Mouse (Mus musculus): ENCODE measurements around the gene Ss18l1. TPM values are rescaled to one million over a fixed set of nuclear protein-coding genes. Genes with fewer than 3 reads are reported as not detected.

Gene Ss18l1
- 32.9 and 37.7 TPM in 2 replicates for polyA plus RNA-seq (2016; fragmentation: Nextera tagmentation; extraction: Ambion mirVana)

DNA sequence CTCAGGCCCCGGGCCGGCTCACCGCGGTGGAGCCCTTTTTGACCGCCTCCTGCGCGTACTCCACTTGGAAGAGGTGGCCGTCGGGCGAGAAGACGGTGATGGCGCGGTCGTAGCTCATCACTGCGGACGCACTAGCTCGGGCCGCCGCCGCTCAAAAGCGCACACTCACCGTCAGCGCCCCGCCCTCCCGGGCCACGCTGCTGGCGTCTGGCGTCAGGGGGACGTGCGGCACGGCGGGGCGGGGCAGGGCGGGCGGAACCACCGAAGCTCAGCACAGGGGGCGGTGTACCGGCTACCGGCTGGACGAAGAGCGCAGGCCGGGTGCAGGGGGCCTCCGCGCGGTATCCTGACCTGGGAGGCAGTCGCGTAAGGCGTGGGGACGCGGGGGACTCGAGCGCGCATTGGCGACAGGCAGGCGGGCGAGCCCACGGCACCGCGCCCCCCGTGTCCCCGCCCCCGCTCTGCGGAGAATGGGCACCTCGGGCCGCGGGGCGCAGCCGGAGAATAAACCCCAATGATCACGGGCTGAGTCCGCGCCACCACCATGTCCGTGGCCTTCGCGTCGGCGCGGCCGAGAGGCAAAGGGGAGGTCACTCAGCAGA, at the start of gene Ss18l1, which contains the start of gene Psma7:
Gene Ss18l1 (plus strand): TSS at position 254 of the 602 bp plus-strand sequence.
Gene Psma7 (minus strand): TSS at position 178 of the 602 bp plus-strand sequence.
- H3K4me1 ChIP-seq, result peaks cover 37% of the 10 kb centered on the region
- H3K4me2 ChIP-seq (replicated peaks), result peak within 1 kb of the TSS; percentile 73
- H3K27ac ChIP-seq, result peak within 1 kb of the TSS; percentile 98
- H3K9ac ChIP-seq, result peak within 1 kb of the TSS; percentile 94
- under 1% methylated on average over 67 of the region's 78 CpGs for WGBS
- peak within 1 kb of the TSS; percentile 89 for H3K4me3 ChIP-seq
- no peaks in the 10 kb centered on the region for H3K27me3 ChIP-seq
- peak; percentile 95 for ATAC-seq (ENCODE audit: low FRiP score)
- H3K36me3 ChIP-seq, result peaks cover 31% of the 10 kb centered on the region
- no peaks in the 10 kb centered on the region for H3K9me3 ChIP-seq (replicated peaks)

DNA sequence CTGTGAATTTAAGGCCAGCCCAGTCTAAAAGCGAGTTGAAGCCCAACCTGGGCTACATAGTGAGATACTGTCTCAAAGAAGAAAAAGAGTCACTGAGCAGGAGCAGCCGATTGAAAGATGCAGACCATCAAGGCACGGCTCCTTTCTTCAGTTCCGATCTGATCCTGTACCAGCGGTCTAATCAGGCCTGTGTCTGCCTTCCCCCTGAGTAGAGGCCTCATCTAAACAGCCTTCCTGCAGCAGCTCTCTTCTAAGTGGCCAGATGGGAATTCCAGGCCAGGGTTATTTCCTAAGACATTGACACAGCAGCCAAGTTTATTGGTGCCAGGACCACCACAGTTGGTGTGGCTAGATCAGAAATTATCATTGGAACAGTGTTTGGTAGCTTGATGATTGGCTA, 49.2 kb upstream of the Ss18l1 start:
- Histone ChIP-seq H3K9me3 (replicated peaks) (no peaks in the 10 kb centered on the region), H3K4me1 (no peaks in the 10 kb centered on the region), H3K9ac (no peak overlapping the region), H3K27me3 (0 out of 2 replicates have a peak, but pooled peaks cover under 1% of the 10 kb centered on the region), H3K36me3 (no peaks in the 10 kb centered on the region), H3K4me2 (replicated peaks) (no peak overlapping the region), H3K27ac (no peak overlapping the region), H3K4me3 (no peak overlapping the region)
- 88% methylated on average over 5 of the region's 5 CpGs for WGBS
- no peak for ATAC-seq (ENCODE audit: low FRiP score)

DNA sequence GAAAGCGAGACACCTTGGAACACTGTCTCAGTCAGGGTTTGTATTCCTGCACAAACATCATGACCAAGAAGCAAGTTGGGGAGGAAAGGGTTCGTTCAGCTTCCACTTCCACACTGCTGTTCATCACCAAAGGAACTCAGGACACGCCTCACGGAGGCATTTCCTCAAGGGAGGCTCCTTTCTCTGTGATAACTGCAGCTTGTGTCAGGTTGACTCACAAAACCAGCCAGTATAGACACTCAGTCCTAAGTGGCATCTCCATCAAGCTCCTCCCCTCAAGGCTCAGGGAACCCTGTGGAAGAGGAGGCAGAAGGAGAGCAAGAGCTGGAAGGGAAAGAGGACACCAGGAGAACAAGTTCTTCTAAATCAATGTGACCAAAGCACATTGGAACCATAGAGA, 43.9 kb upstream of the Ss18l1 start:
- Histone ChIP-seq H3K27me3 (0 out of 2 replicates have a peak, but pooled peaks cover 7% of the 10 kb centered on the region), H3K36me3 (no peaks in the 10 kb centered on the region), H3K9me3 (replicated peaks) (no peaks in the 10 kb centered on the region), H3K27ac (no peak overlapping the region), H3K4me2 (replicated peaks) (no peak overlapping the region), H3K4me1 (no peaks in the 10 kb centered on the region), H3K4me3 (no peak overlapping the region), H3K9ac (no peak overlapping the region)
- WGBS, result 83% methylated on average over 4 of the region's 4 CpGs
- no peak for ATAC-seq (ENCODE audit: low FRiP score)

DNA sequence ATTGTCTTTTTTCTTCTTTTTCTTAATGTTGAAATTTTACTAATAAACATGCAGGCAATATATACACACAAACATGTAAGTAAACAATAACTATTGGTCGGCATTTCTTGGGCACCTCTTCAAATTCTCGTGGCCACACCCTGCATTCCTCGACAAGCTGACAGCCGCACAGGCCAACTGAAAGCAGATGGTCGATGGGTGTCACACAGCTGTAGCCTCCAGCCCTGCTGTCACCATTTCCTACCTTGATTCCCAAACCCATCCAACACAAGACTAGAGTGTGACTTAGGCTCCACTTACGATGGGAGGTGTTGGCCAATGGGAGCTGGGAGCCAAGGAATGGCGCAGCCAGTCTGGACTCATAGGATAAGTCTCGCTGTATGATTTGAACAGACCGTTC, 40.7 kb upstream of the Ss18l1 start:
- H3K9ac ChIP-seq, result no peak overlapping the region
- H3K27me3 ChIP-seq, result peaks cover 12% of the 10 kb centered on the region
- no peak for ATAC-seq (ENCODE audit: low FRiP score)
- H3K9me3 ChIP-seq (replicated peaks), result no peaks in the 10 kb centered on the region
- H3K27ac ChIP-seq, result no peak overlapping the region
- H3K4me2 ChIP-seq (replicated peaks), result no peak overlapping the region
- no peaks in the 10 kb centered on the region for H3K36me3 ChIP-seq
- no peak overlapping the region for H3K4me3 ChIP-seq
- WGBS, result 89% methylated on average over 9 of the region's 9 CpGs
- no peaks in the 10 kb centered on the region for H3K4me1 ChIP-seq

DNA sequence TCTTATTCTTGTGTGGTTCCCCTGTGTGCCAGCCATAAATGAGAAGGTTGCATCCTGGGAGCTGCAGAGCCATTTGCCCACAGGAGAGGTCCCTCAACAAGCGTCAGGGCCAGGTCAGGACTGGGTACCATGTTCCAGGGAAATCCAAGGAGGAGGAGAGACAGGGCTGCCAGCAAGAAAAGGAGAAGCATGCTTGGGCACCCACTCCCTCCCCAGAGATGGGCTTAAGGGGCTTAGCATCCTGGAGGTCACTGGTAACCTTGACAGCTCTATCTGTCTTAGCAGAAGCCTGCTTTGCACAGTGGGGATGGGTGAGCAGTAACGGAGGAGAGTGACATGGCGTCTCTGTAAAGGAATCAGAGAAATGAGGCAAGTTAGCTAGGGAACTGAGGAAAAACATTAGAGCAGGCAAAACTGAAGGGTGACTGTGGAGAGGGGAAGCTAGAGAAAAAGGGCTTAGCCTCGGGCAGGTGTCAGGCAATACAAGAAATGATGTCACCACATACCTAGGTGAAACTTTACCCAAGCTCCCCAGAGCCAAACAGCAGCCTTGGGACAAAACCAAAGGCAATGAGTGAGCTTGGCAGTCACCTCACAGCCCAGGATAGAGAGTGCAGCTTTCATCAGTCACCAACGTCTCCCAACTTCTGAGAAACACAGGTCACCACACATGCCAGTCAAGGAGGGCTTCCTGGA, 36.5 kb upstream of the Ss18l1 start:
- no peaks in the 10 kb centered on the region for H3K36me3 ChIP-seq
- H3K4me3 ChIP-seq, result no peak overlapping the region
- H3K27me3 ChIP-seq, result peaks cover 5% of the 10 kb centered on the region
- no peaks in the 10 kb centered on the region for H3K9me3 ChIP-seq (replicated peaks)
- no peak overlapping the region for H3K4me2 ChIP-seq (replicated peaks)
- no peak overlapping the region for H3K9ac ChIP-seq
- no peak for ATAC-seq (ENCODE audit: low FRiP score)
- 59% methylated on average over 5 of the region's 5 CpGs for WGBS
- H3K27ac ChIP-seq, result no peak overlapping the region
- H3K4me1 ChIP-seq, result no peaks in the 10 kb centered on the region

DNA sequence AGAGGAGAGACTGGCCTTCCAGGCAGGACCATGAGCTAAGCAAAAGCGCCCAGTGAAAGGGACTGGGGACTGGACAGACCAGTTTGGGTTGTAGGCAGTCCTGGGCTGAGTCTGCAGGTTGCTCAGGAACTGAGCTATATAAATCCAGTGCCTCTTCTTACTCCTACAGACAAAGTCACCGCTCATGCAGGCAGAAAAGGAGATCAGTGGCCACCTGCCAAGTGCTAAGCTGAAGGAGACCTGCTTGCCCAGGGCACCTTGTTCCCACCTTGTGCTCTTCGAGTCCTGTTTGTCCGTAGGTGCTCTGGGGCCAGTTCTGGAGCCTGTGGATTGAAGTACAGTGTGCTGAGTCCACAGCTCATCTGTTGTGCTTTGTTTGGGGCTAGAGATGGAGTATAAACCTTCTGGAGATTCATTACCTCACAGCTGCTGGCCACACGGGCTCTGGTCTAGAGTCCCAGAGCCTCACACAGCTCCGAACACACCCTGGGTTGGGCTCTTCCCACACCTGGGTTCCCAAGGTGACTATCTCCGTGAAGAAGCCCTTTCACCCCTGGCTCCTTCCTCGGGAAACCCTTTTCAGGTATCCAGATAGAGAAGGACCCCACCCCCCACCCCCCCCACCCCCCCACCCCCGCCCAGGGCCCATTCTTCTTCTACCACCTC, 35.8 kb upstream of the Ss18l1 start:
- Histone ChIP-seq H3K9ac (no peak overlapping the region), H3K4me3 (no peak overlapping the region), H3K4me1 (no peaks in the 10 kb centered on the region), H3K36me3 (no peaks in the 10 kb centered on the region), H3K4me2 (replicated peaks) (no peak overlapping the region), H3K9me3 (replicated peaks) (no peaks in the 10 kb centered on the region), H3K27ac (no peak overlapping the region), H3K27me3 (peaks cover 5% of the 10 kb centered on the region)
- ATAC-seq (ENCODE audit: low FRiP score), result no peak
- WGBS, result 60% methylated on average over 9 of the region's 9 CpGs

DNA sequence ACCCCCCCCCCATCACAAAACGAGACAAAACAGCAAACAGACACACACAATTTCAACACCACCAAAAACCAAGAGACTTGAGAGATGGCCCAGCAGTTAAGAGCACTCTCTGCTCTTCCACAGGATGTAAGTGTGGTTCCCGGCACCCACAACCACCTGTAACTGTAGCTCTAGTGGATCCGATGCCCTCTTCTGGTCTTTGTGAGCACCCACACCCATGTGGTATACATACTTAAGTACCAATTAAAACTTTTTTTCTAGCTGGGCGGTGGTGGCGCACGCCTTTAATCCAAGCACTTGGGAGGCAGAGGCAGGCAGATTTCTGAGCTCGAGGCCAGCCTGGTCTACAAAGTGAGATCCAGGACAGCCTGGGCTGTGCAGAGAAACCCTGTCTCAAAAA, 31.6 kb upstream of the Ss18l1 start:
- Histone ChIP-seq H3K36me3 (no peaks in the 10 kb centered on the region), H3K4me3 (no peak overlapping the region), H3K27me3 (peaks cover 4% of the 10 kb centered on the region), H3K27ac (no peak overlapping the region), H3K9ac (no peak overlapping the region), H3K4me1 (no peaks in the 10 kb centered on the region), H3K9me3 (replicated peaks) (no peaks in the 10 kb centered on the region), H3K4me2 (replicated peaks) (no peak overlapping the region)
- WGBS, result 98% methylated on average over 7 of the region's 7 CpGs
- no peak for ATAC-seq (ENCODE audit: low FRiP score)

DNA sequence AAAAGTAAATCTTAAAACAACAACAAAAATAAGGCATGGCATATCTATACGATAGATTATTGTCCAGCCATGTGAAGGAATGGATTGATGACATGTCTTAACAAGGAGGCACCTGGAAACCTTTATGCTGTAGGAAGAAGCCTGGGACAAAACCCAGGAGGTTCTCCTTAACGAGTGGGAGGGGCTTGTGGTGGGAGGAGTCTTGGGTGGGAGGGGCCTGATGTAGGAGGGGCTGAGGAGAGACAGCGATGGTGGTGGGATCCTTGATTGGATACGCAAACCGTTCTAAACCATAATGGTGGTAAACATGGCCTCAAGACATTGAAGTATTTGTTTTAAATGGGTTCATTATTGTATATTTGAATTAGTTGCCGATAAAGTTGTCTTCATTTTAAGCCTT, 30.9 kb upstream of the Ss18l1 start:
- Histone ChIP-seq H3K9me3 (replicated peaks) (no peaks in the 10 kb centered on the region), H3K27me3 (no peaks in the 10 kb centered on the region; the same call in 1 of the 2 replicates), H3K36me3 (no peaks in the 10 kb centered on the region), H3K4me2 (replicated peaks) (no peak overlapping the region), H3K27ac (no peak overlapping the region), H3K9ac (no peak overlapping the region), H3K4me1 (no peaks in the 10 kb centered on the region), H3K4me3 (no peak overlapping the region)
- 86% methylated on average over 6 of the region's 6 CpGs for WGBS
- ATAC-seq (ENCODE audit: low FRiP score), result no peak

DNA sequence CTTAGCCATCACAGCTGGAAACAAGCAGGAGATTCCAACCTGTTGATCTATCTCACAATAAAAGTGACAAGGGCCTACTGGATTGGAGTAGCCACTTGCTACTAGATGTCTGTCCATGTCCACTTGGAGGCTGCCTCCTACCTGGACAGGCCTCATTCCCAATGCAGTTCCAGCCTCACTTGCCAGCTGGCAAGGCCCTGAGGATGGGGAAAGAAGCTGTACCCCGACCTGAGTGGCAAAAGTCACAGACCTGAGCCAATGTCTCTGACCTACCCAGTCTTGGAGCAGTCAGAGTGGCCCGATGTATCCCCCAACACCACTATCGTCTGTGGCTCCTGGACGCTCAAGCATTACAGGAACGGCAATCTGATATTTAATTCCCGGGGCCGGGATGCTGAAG, 28.6 kb upstream of the Ss18l1 start:
- 91% methylated on average over 7 of the region's 7 CpGs for WGBS
- H3K9me3 ChIP-seq (replicated peaks), result no peaks in the 10 kb centered on the region
- no peak for ATAC-seq (ENCODE audit: low FRiP score)
- H3K27me3 ChIP-seq, result no peaks in the 10 kb centered on the region
- no peak overlapping the region for H3K4me3 ChIP-seq
- no peaks in the 10 kb centered on the region for H3K36me3 ChIP-seq
- no peak overlapping the region for H3K9ac ChIP-seq
- H3K27ac ChIP-seq, result no peak overlapping the region
- no peaks in the 10 kb centered on the region for H3K4me1 ChIP-seq
- no peak overlapping the region for H3K4me2 ChIP-seq (replicated peaks)

DNA sequence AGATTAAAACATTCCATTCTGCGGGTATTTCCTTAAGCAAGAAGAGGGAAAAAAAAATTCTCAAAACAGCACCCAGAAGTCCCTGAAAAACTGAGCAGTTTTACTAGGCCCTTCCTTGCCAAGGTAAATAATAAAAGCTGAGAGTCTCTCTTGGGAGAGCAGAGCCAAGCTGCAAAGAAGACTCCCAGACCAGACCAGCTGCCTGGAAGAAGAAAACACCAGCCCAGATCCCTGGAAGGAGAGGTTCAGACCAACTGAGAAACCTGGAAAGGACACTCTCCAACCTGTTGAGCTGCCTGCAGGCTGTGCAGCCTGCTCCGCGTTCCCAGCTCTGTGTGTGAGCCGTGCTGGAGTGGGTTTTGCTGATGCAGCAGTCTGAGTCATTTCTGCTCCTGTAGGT, 24.7 kb upstream of the Ss18l1 start:
- no peaks in the 10 kb centered on the region for H3K9me3 ChIP-seq (replicated peaks)
- H3K4me2 ChIP-seq (replicated peaks), result no peak overlapping the region
- H3K4me1 ChIP-seq, result no peaks in the 10 kb centered on the region
- WGBS, result 68% methylated on average over 4 of the region's 4 CpGs
- no peak overlapping the region for H3K4me3 ChIP-seq
- H3K27me3 ChIP-seq, result peaks cover 18% of the 10 kb centered on the region
- no peak for ATAC-seq (ENCODE audit: low FRiP score)
- no peak overlapping the region for H3K9ac ChIP-seq
- H3K36me3 ChIP-seq, result no peaks in the 10 kb centered on the region
- H3K27ac ChIP-seq, result no peak overlapping the region

DNA sequence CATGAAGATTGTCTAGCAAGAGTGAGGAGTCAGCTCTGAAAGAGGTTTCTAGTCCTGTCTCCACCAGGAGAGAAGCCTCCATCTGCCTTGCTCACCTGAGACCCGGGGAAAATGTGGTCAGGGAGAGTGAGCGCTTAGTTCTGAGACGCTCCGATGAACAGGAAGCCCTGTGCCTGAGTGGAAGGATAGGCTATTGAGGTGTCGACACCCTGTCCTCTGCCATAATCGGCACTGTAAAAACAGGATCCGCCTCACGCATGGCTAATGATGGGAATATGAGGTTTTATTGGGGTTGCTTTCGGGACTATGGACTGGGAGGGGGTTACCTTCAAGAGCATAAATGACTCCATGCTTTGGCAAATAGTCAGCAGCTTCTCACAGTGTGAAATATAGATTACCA, 23.7 kb upstream of the Ss18l1 start:
- no peak for ATAC-seq (ENCODE audit: low FRiP score)
- H3K9me3 ChIP-seq (replicated peaks), result no peaks in the 10 kb centered on the region
- no peak overlapping the region for H3K4me3 ChIP-seq
- H3K27me3 ChIP-seq, result peaks cover 28% of the 10 kb centered on the region
- H3K4me2 ChIP-seq (replicated peaks), result no peak overlapping the region
- H3K36me3 ChIP-seq, result no peaks in the 10 kb centered on the region
- H3K4me1 ChIP-seq, result no peaks in the 10 kb centered on the region
- no peak overlapping the region for H3K9ac ChIP-seq
- WGBS, result 90% methylated on average over 9 of the region's 9 CpGs
- no peak overlapping the region for H3K27ac ChIP-seq

DNA sequence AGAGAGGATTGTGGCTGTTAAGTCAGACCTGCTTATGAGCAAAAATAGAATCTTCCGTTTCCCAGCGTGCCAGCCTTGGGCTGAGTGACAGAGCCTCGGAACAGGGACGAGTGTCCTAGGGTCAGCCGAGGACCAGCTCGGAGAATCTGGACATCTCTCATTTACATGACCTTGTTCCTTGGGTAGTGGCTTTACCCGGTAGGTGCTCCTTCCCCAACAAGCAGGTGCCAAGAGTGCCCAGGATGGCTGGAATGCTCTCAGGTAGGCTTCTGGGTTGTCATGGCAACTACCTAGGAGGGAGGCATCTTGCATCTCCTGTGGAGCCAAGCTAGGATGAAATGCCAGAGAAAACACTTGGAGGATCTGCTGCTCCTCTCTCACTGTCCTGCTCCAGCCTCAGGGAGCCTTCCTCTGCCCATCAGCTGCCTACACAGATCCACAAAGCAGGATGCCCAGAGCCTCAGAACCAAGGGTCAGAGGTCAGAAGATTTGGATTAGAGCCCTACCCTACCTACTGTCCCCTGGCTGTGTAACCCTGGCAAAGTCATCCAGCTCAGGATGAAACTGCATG, 22.1 kb upstream of the Ss18l1 start:
- H3K4me3 ChIP-seq, result no peak overlapping the region
- WGBS, result 75% methylated on average over 7 of the region's 7 CpGs
- H3K4me2 ChIP-seq (replicated peaks), result no peak overlapping the region
- H3K27ac ChIP-seq, result no peak overlapping the region
- H3K9me3 ChIP-seq (replicated peaks), result no peaks in the 10 kb centered on the region
- peaks cover 30% of the 10 kb centered on the region for H3K27me3 ChIP-seq
- no peak overlapping the region for H3K9ac ChIP-seq
- no peaks in the 10 kb centered on the region for H3K36me3 ChIP-seq
- peaks cover 5% of the 10 kb centered on the region; the same call in 1 of the 2 replicates for H3K4me1 ChIP-seq
- no peak for ATAC-seq (ENCODE audit: low FRiP score)
